Comparison of ENCODE assay signal across 21 mouse cellular contexts in genomic region chr6:101335744-101336143, GRCm38 (mm10). TPM values are rescaled to one million over a fixed set of nuclear protein-coding genes. Genes with fewer than 3 reads are reported as not detected.
DNase-seq lines count a peak whose midpoint lies in the region; ATAC-seq and TF ChIP-seq lines count a peak whose summit lies in the region.
"Had no signal": no experiment of that assay in that cellular context is flagged by ENCODE, and none has a peak within 500 bp of the region (broad histone marks: within the 10 kb centered on the region; RNA-seq: fewer than 3 reads in every experiment).

No protein-coding gene starts in this region.

- H3K9me3 ChIP-seq in heart, embryonic 12.5 days (replicated peaks): no peaks in the 10 kb centered on the region
- no peaks in the 10 kb centered on the region for H3K9me3 ChIP-seq in MEL (replicated peaks; ENCODE audit: insufficient read depth, low read length)
- H3K9me3 ChIP-seq: embryonic facial prominence, embryonic 10.5 days; hindbrain, embryonic 12.5 days; midbrain, embryonic 13.5 days had no signal

- H3K4me3 ChIP-seq in heart, embryonic 12.5 days: no peak overlapping the region
- H3K4me3 ChIP-seq in MEL (ENCODE audit: control insufficient read depth in 1 of 2, insufficient read depth in 1 of 2, low read depth in 2 of 2, low read length in 2 of 2): no peak overlapping the region
- H3K4me3 ChIP-seq: embryonic facial prominence, embryonic 10.5 days; hindbrain, embryonic 12.5 days; midbrain, embryonic 13.5 days had no signal

- intact Hi-C loops in heart, postnatal 25 days (cut with DNase I): no loop called here
- intact Hi-C loops in left cerebral cortex, postnatal 10 days (cut with DNase I): no loop called here

- no peak overlapping the region for H3K4me2 ChIP-seq in heart, embryonic 12.5 days
- H3K4me2 ChIP-seq: hindbrain, embryonic 12.5 days; midbrain, embryonic 13.5 days had no signal

- DNase-seq in heart, postnatal 25 days (ENCODE audit: low spot score): no peak
- peak; percentile 42 for DNase-seq in MEL (ENCODE audit: low read depth, low spot score)
- no peak for DNase-seq in left cerebral cortex, postnatal 10 days (ENCODE audit: extremely low spot score in 1 of 2, low spot score in 2 of 2)
- DNase-seq in frontal cortex, postnatal 36 days (ENCODE audit: low spot score in 2 of 2): no peak
- DNase-seq: adrenal gland, postnatal 25 days; cerebellum, adult 9-10 months; forebrain, postnatal 0 days; gastrocnemius, postnatal 36 days; heart, postnatal 10 days; kidney, adult 11 months; lung, adult 18-20 months; lung, postnatal 10 days had no signal

- no peak for TF ChIP-seq RAD21 in MEL (IDR thresholded peaks at IDR 0.05; ENCODE audit: low read depth, low read length)

- TF ChIP-seq POLR2A in MEL (IDR thresholded peaks at IDR 0.05; ENCODE audit: control insufficient read depth in 1 of 2, insufficient read depth in 1 of 2, low read depth in 1 of 2, low read length in 2 of 2, poor library complexity in 1 of 2): no peak

- no peak for TF ChIP-seq CTCF in MEL (IDR thresholded peaks at IDR 0.05 in 2 of 3, conservative IDR thresholded peaks at IDR 0.05 in 1 of 3; ENCODE audit: control insufficient read depth in 1 of 3, insufficient read depth in 1 of 3, low read depth in 2 of 3, low read length in 3 of 3, poor library complexity in 1 of 3, severe bottlenecking in 1 of 3)

- no peak for ATAC-seq in heart, embryonic 12.5 days (ENCODE audit: insufficient number of reproducible peaks, low FRiP score)
- peak; percentile 83 for ATAC-seq in erythroblast, adult 5-6 weeks (replicated peaks; ENCODE audit: low FRiP score, poor library complexity, severe bottlenecking)
- 0 out of 2 replicates have a peak, but pooled peaks have one; percentile 21 for ATAC-seq in megakaryocyte, adult 5-6 weeks (ENCODE audit: poor library complexity, severe bottlenecking)
- ATAC-seq: forebrain, postnatal 0 days; midbrain, embryonic 13.5 days had no signal

- peak in 1 of 2 experiments; percentile 38; a peak in 1 of 4 replicates for TF ChIP-seq EP300 in MEL (IDR thresholded peaks at IDR 0.05; ENCODE audit: low read depth in 1 of 2, low read length in 2 of 2)

- 0 out of 2 replicates have a peak overlapping the region, but pooled peaks have one; percentile 6 for H3K27ac ChIP-seq in heart, embryonic 12.5 days (ENCODE audit: poor library complexity, severe bottlenecking)
- no peak overlapping the region for H3K27ac ChIP-seq in MEL (ENCODE audit: control insufficient read depth, low read depth, low read length)
- H3K27ac ChIP-seq: embryonic facial prominence, embryonic 10.5 days; hindbrain, embryonic 12.5 days; kidney, postnatal 0 days; midbrain, embryonic 13.5 days had no signal

- H3K79me2 ChIP-seq in MEL (ENCODE audit: control insufficient read depth, insufficient read depth, low read length, poor library complexity): no peaks in the 10 kb centered on the region

- WGBS in heart, embryonic 12.5 days: 71% methylated on average over 1 of the region's 1 CpGs

- H3K9ac ChIP-seq in heart, embryonic 12.5 days: no peak overlapping the region
- no peak overlapping the region for H3K9ac ChIP-seq in MEL (ENCODE audit: control insufficient read depth, low read depth, low read length, poor library complexity, severe bottlenecking)
- H3K9ac ChIP-seq: forebrain, postnatal 0 days; hindbrain, embryonic 12.5 days; midbrain, embryonic 13.5 days had no signal

- H3K4me1 ChIP-seq in heart, embryonic 12.5 days (replicated peaks): peaks cover 67% of the 10 kb centered on the region
- peaks cover 0 to 6% of the 10 kb centered on the region in 2 experiments; a peak in 1 of 4 replicates for H3K4me1 ChIP-seq in MEL (ENCODE audit: control insufficient read depth in 1 of 2, insufficient read depth in 2 of 2, low read length in 2 of 2)

- H3K27me3 ChIP-seq in heart, embryonic 12.5 days (replicated peaks): no peaks in the 10 kb centered on the region
- H3K27me3 ChIP-seq in MEL (ENCODE audit: control insufficient read depth in 1 of 2, insufficient read depth in 2 of 2, low read length in 2 of 2): no peaks in the 10 kb centered on the region
- H3K27me3 ChIP-seq: hindbrain, embryonic 12.5 days; midbrain, embryonic 13.5 days had no signal

- no peaks in the 10 kb centered on the region for H3K36me3 ChIP-seq in heart, embryonic 12.5 days
- H3K36me3 ChIP-seq in MEL (ENCODE audit: control insufficient read depth in 1 of 2, insufficient read depth in 2 of 2, low read length in 2 of 2): no peaks in the 10 kb centered on the region; a peak in 1 of 4 replicates
- H3K36me3 ChIP-seq: embryonic facial prominence, embryonic 10.5 days; hindbrain, embryonic 12.5 days; midbrain, embryonic 13.5 days had no signal

TF ChIP-seq in MEL, 35 proteins besides CTCF, POLR2A, EP300 and RAD21:
- TF ChIP-seq GATA1 (IDR thresholded peaks at IDR 0.05; ENCODE audit: low read depth, low read length) (0 out of 2 replicates have a peak, but pooled peaks have one; percentile 32), ELF1 (IDR thresholded peaks at IDR 0.05; ENCODE audit: low read depth, low read length) (no peak), SIN3A (IDR thresholded peaks at IDR 0.05; ENCODE audit: low read length) (no peak)

RNA-seq across cellular contexts. Expression of gene Pdzrn3, which starts 42.0 kb away (rescaled TPM):
- polyA plus RNA-seq in heart, embryonic 12.5 days (2016; fragmentation: Nextera tagmentation; extraction: Ambion mirVana): 13.6 and 14.0 TPM in 2 replicates
- 10 to 100 TPM; 28.6 to 35.5 TPM for total RNA-seq in heart, postnatal 25 days (2021)
- 0.08 and 0.16 TPM in 2 replicates for total RNA-seq in MEL (2012; rRNA removed)
- polyA plus RNA-seq in MEL (2012; ENCODE audit: insufficient read depth in 1 of 2, insufficient read length in 2 of 2, low read depth in 1 of 2, low replicate concordance in 2 of 2, missing spikeins in 1 of 2): not detected
- total RNA-seq in erythroblast, adult 5-6 weeks (2015; ENCODE audit: low replicate concordance): not detected in 2 replicates
- total RNA-seq in erythroblast, adult 5-6 weeks (2017; ENCODE audit: low replicate concordance): not detected in 2 replicates
- total RNA-seq in megakaryocyte, adult 5-6 weeks (2015): 0.07 TPM in 1 of 2 replicates, not detected in the other
- not detected in 2 replicates for total RNA-seq in megakaryocyte, adult 5-6 weeks (2017)
- 10 to 100 TPM; 48.3 to 55.1 TPM for total RNA-seq in left cerebral cortex, postnatal 10 days (2021)
- total RNA-seq: monocyte, adult 5-6 weeks; neutrophil, adult 5-6 weeks had no signal

Comparison
In these comparisons a context has a peak if more than half of its experiments do, and no peak if none do; other contexts are left out.
1. RNA of gene Pdzrn3, which starts 42.0 kb away (total RNA-seq): 48.3 to 55.1 TPM in left cerebral cortex, postnatal 10 days and 28.6 to 35.5 TPM in heart, postnatal 25 days; 0.08 to 0.16 TPM in MEL, not detected in erythroblast, adult 5-6 weeks and 0.07 TPM in megakaryocyte, adult 5-6 weeks; every median in the first group is over 10 times any median in the second.